8 mouse cellular contexts compared by ENCODE assay signal in the genomic region with DNA sequence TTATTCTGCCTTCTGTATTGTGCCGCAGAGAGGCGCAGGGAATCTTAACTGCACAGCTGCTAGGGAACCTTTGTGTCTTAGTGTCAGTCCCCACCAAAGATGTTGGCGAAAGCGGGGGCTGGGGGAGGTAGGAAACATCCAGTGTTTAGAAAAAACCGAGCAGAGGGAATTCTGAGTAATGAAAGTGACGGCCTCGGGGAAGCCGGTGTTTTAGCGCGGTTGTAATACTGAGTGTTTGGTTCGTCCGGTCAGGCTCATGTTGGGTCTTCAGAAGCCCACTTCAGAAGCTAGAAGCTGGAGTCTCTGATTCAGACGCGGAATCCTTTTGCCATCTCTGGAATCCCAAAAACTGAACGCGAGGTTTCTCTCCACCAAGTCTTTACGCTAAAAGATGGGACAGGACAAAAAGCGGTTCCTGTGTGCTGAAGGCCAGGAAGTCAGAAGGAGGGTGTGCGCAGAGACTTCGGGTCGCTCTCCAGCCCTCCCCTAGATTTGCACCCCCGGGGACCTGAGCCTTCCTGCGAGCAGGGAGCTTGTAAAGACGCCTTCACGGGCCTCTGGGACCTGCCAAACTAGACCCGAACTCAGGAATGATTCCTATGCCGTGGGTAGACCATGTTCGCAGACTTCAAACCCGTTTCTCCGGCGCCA. TPM values are rescaled to one million over a fixed set of nuclear protein-coding genes. Genes with fewer than 3 reads are reported as not detected.
DNase-seq lines count a peak whose midpoint lies in the region; ATAC-seq lines count a peak whose summit lies in the region.

No protein-coding gene starts in this region.

- peaks cover 14% of the 10 kb centered on the region for H3K4me1 ChIP-seq in forebrain, embryonic 14.5 days (ENCODE audit: control insufficient read depth, insufficient read depth, low read length)
- H3K4me1 ChIP-seq in limb, embryonic 13.5 days, result peaks cover 35% of the 10 kb centered on the region

- H3K27me3 ChIP-seq in forebrain, embryonic 14.5 days (replicated peaks; ENCODE audit: control insufficient read depth, insufficient read depth, low read length), result peaks cover 64% of the 10 kb centered on the region
- H3K27me3 ChIP-seq in limb, embryonic 13.5 days, result peaks cover 89% of the 10 kb centered on the region
- H3K27me3 ChIP-seq in splenic B cell, adult 2 months (ENCODE audit: control insufficient read depth, insufficient read depth, low read length, poor library complexity, severe bottlenecking), result no peaks in the 10 kb centered on the region

- H3K4me3 ChIP-seq in forebrain, embryonic 14.5 days (ENCODE audit: low read depth, low read length), result peak overlapping the region; percentile 47
- H3K4me3 ChIP-seq in limb, embryonic 13.5 days, result peak overlapping the region; percentile 48

- ATAC-seq in CD4-positive, CD25-positive, alpha-beta regulatory T cell, adult 4 months, result peak; percentile 28
- ATAC-seq in forebrain, embryonic 14.5 days, result peak; percentile 57; the same call in 1 of the 2 replicates
- no peak for ATAC-seq in limb, embryonic 13.5 days (ENCODE audit: low FRiP score, low read depth)
- no peak for ATAC-seq in granulocyte monocyte progenitor cell, adult 5-6 weeks (replicated peaks; ENCODE audit: poor library complexity, severe bottlenecking)
- ATAC-seq in cerebellum, adult (ENCODE audit: insufficient number of reproducible peaks, low FRiP score, low TSS enrichment), result no peak

- H3K36me3 ChIP-seq in forebrain, embryonic 14.5 days (ENCODE audit: control insufficient read depth, insufficient read depth, low read length), result no peaks in the 10 kb centered on the region
- no peaks in the 10 kb centered on the region for H3K36me3 ChIP-seq in limb, embryonic 13.5 days
- no peaks in the 10 kb centered on the region for H3K36me3 ChIP-seq in splenic B cell, adult 2 months (ENCODE audit: control insufficient read depth, insufficient read depth, low read length, poor library complexity, severe bottlenecking)

- peak overlapping the region; percentile 52 for H3K9ac ChIP-seq in forebrain, embryonic 14.5 days (ENCODE audit: low read length)
- 0 out of 2 replicates have a peak overlapping the region, but pooled peaks have one; percentile 13 for H3K9ac ChIP-seq in limb, embryonic 13.5 days

- DNase-seq in embryo, embryonic 10 days (ENCODE audit: low spot score), result peak; percentile 30
- no peak for DNase-seq in embryo, embryonic 11 days
- no peak for DNase-seq in forebrain, embryonic 14.5 days (ENCODE audit: low spot score)
- peak; percentile 5 for DNase-seq in splenic B cell, adult 2 months (ENCODE audit: low read depth, low spot score)

- no peaks in the 10 kb centered on the region for H3K9me3 ChIP-seq in forebrain, embryonic 14.5 days (replicated peaks; ENCODE audit: control insufficient read depth, low read length)
- no peaks in the 10 kb centered on the region for H3K9me3 ChIP-seq in limb, embryonic 13.5 days

- 1% methylated on average over 31 of the region's 31 CpGs for WGBS in forebrain, embryonic 14.5 days
- under 1% methylated on average over 31 of the region's 31 CpGs for WGBS in limb, embryonic 13.5 days

- peak overlapping the region; percentile 76 for H3K27ac ChIP-seq in forebrain, embryonic 14.5 days (ENCODE audit: low read depth, low read length)
- no peak overlapping the region for H3K27ac ChIP-seq in limb, embryonic 13.5 days

- H3K4me2 ChIP-seq in forebrain, embryonic 14.5 days (ENCODE audit: low read length), result peak overlapping the region; percentile 60
- peak overlapping the region; percentile 74 for H3K4me2 ChIP-seq in limb, embryonic 13.5 days (replicated peaks)

RNA-seq across cellular contexts. Expression of a gene that starts 0.6 kb away (rescaled TPM):
- polyA plus RNA-seq in CD4-positive, CD25-positive, alpha-beta regulatory T cell, adult 4 months (2017; shearing (Covaris generic)), result under 1 TPM; 0.28 to 0.54 TPM
- polyA plus RNA-seq in forebrain, embryonic 14.5 days (2014; fragmentation: Nextera tagmentation; extraction: Ambion mirVana), result 22.9 and 24.1 TPM in 2 replicates
- 0.28 and 0.71 TPM in 2 replicates for polyA plus RNA-seq in limb, embryonic 13.5 days (2015; fragmentation: Nextera tagmentation; extraction: Ambion mirVana)
- not detected in 2 replicates for total RNA-seq in granulocyte monocyte progenitor cell, adult 5-6 weeks (2014; fragmentation: Nextera tagmentation)
- total RNA-seq in granulocyte monocyte progenitor cell, adult 5-6 weeks (2017), result not detected in 2 replicates

RNA-seq across cellular contexts. Expression of a gene that starts 28.7 kb away (rescaled TPM):
- 10 to 100 TPM; 24.4 to 30.7 TPM for polyA plus RNA-seq in CD4-positive, CD25-positive, alpha-beta regulatory T cell, adult 4 months (2017; shearing (Covaris generic))
- 28.5 and 41.2 TPM in 2 replicates for polyA plus RNA-seq in forebrain, embryonic 14.5 days (2014; fragmentation: Nextera tagmentation; extraction: Ambion mirVana)
- polyA plus RNA-seq in limb, embryonic 13.5 days (2015; fragmentation: Nextera tagmentation; extraction: Ambion mirVana), result 52.0 and 56.0 TPM in 2 replicates
- 50.2 and 61.6 TPM in 2 replicates for total RNA-seq in granulocyte monocyte progenitor cell, adult 5-6 weeks (2014; fragmentation: Nextera tagmentation)
- total RNA-seq in granulocyte monocyte progenitor cell, adult 5-6 weeks (2017), result 69.4 and 82.7 TPM in 2 replicates

Comparison
In these comparisons a context has a peak if more than half of its experiments do, and no peak if none do; other contexts are left out.
1. DNase-seq: peak in embryo, embryonic 10 days (single experiment) and splenic B cell, adult 2 months (single experiment); none in embryo, embryonic 11 days (single experiment) and forebrain, embryonic 14.5 days (single experiment).
2. ATAC-seq: peak in CD4-positive, CD25-positive, alpha-beta regulatory T cell, adult 4 months (single experiment) and forebrain, embryonic 14.5 days (single experiment); none in limb, embryonic 13.5 days (single experiment), granulocyte monocyte progenitor cell, adult 5-6 weeks (single experiment) and cerebellum, adult (single experiment).
3. RNA of a gene that starts 0.6 kb away (polyA plus RNA-seq): 22.9 to 24.1 TPM in forebrain, embryonic 14.5 days; 0.28 to 0.71 TPM in limb, embryonic 13.5 days and 0.28 to 0.54 TPM in CD4-positive, CD25-positive, alpha-beta regulatory T cell, adult 4 months; every median in the first group is over 10 times any median in the second.